Mouse (Mus musculus): ENCODE results near the gene Nptn. TPM values are rescaled to one million over a fixed set of nuclear protein-coding genes. Genes with fewer than 3 reads are reported as not detected.

Nptn gene
- polyA plus RNA-seq, 1 experiment from 2014 or later, result 258 TPM

GRCm38 (mm10) chr9:58669819-58670218, 87.8 kb downstream of the Nptn start:
- 96% methylated on average over 6 of the region's 6 CpGs for WGBS

GRCm38 (mm10) chr9:58672474-58672873, 90.4 kb downstream of the Nptn start:
- Histone ChIP-seq H3K36me3 (ENCODE audit: control insufficient read depth, insufficient read depth, low read length) (no peaks in the 10 kb centered on the region), H3K4me3 (ENCODE audit: low read length) (no peak overlapping the region), H3K27ac (ENCODE audit: low read depth, low read length) (no peak overlapping the region), H3K9me3 (ENCODE audit: control insufficient read depth, low read length) (no peaks in the 10 kb centered on the region), H3K27me3 (replicated peaks; ENCODE audit: control insufficient read depth, insufficient read depth, low read length) (no peaks in the 10 kb centered on the region), H3K4me2 (ENCODE audit: low read length) (no peak overlapping the region), H3K4me1 (ENCODE audit: control insufficient read depth, insufficient read depth, low read depth, low read length) (no peaks in the 10 kb centered on the region), H3K9ac (ENCODE audit: low read depth, low read length) (no peak overlapping the region)
- WGBS, result 63% methylated on average over 4 of the region's 4 CpGs
- no peak for ATAC-seq

More at GRCm38 (mm10) chr9:58669819-58670218, 87.8 kb downstream of the Nptn start:
- H3K27ac ChIP-seq (ENCODE audit: low read depth, low read length), result no peak overlapping the region
- no peaks in the 10 kb centered on the region for H3K36me3 ChIP-seq (ENCODE audit: control insufficient read depth, insufficient read depth, low read length)
- no peaks in the 10 kb centered on the region for H3K9me3 ChIP-seq (ENCODE audit: control insufficient read depth, low read length)
- no peak overlapping the region for H3K4me3 ChIP-seq (ENCODE audit: low read length)
- ATAC-seq, result no peak
- H3K4me2 ChIP-seq (ENCODE audit: low read length), result no peak overlapping the region
- H3K4me1 ChIP-seq (ENCODE audit: control insufficient read depth, insufficient read depth, low read depth, low read length), result no peaks in the 10 kb centered on the region
- no peaks in the 10 kb centered on the region for H3K27me3 ChIP-seq (replicated peaks; ENCODE audit: control insufficient read depth, insufficient read depth, low read length)
- no peak overlapping the region for H3K9ac ChIP-seq (ENCODE audit: low read depth, low read length)

- no peaks in the 10 kb centered on the region for H3K9me3 ChIP-seq (ENCODE audit: control insufficient read depth, low read length)
- WGBS, result 76% methylated on average over 11 of the region's 11 CpGs
- no peak overlapping the region for H3K27ac ChIP-seq (ENCODE audit: low read depth, low read length)
- no peak overlapping the region for H3K4me2 ChIP-seq (ENCODE audit: low read length)
- no peak for ATAC-seq
- H3K36me3 ChIP-seq (ENCODE audit: control insufficient read depth, insufficient read depth, low read length), result no peaks in the 10 kb centered on the region
- H3K4me1 ChIP-seq (ENCODE audit: control insufficient read depth, insufficient read depth, low read depth, low read length), result no peaks in the 10 kb centered on the region
- H3K27me3 ChIP-seq (replicated peaks; ENCODE audit: control insufficient read depth, insufficient read depth, low read length), result no peaks in the 10 kb centered on the region
- no peak overlapping the region for H3K4me3 ChIP-seq (ENCODE audit: low read length)
- no peak overlapping the region for H3K9ac ChIP-seq (ENCODE audit: low read depth, low read length)
Measured at GRCm38 (mm10) chr9:58674736-58675135, 92.7 kb downstream of the Nptn start.

GRCm38 (mm10) chr9:58675371-58675770, 93.3 kb downstream of the Nptn start:
- Histone ChIP-seq H3K36me3 (ENCODE audit: control insufficient read depth, insufficient read depth, low read length) (no peaks in the 10 kb centered on the region), H3K9ac (ENCODE audit: low read depth, low read length) (no peak overlapping the region), H3K27me3 (replicated peaks; ENCODE audit: control insufficient read depth, insufficient read depth, low read length) (no peaks in the 10 kb centered on the region), H3K27ac (ENCODE audit: low read depth, low read length) (no peak overlapping the region), H3K9me3 (ENCODE audit: control insufficient read depth, low read length) (no peaks in the 10 kb centered on the region), H3K4me3 (ENCODE audit: low read length) (no peak overlapping the region), H3K4me2 (ENCODE audit: low read length) (no peak overlapping the region), H3K4me1 (ENCODE audit: control insufficient read depth, insufficient read depth, low read depth, low read length) (no peaks in the 10 kb centered on the region)
- ATAC-seq, result no peak
- 68% methylated on average over 6 of the region's 6 CpGs for WGBS

- Histone ChIP-seq H3K4me3 (ENCODE audit: low read length) (no peak overlapping the region), H3K4me1 (ENCODE audit: control insufficient read depth, insufficient read depth, low read depth, low read length) (no peaks in the 10 kb centered on the region), H3K36me3 (ENCODE audit: control insufficient read depth, insufficient read depth, low read length) (no peaks in the 10 kb centered on the region), H3K9me3 (ENCODE audit: control insufficient read depth, low read length) (no peaks in the 10 kb centered on the region), H3K4me2 (ENCODE audit: low read length) (no peak overlapping the region), H3K27ac (ENCODE audit: low read depth, low read length) (no peak overlapping the region), H3K27me3 (replicated peaks; ENCODE audit: control insufficient read depth, insufficient read depth, low read length) (no peaks in the 10 kb centered on the region), H3K9ac (ENCODE audit: low read depth, low read length) (no peak overlapping the region)
- no peak for ATAC-seq
- WGBS, result 67% methylated on average over 2 of the region's 2 CpGs
Measured at GRCm38 (mm10) chr9:58681411-58681810, 99.4 kb downstream of the Nptn start.

- H3K27ac ChIP-seq (ENCODE audit: low read depth, low read length), result no peak overlapping the region
- H3K4me1 ChIP-seq (ENCODE audit: control insufficient read depth, insufficient read depth, low read depth, low read length), result no peaks in the 10 kb centered on the region
- no peak for ATAC-seq
- 71% methylated on average over 6 of the region's 6 CpGs for WGBS
- no peaks in the 10 kb centered on the region for H3K9me3 ChIP-seq (ENCODE audit: control insufficient read depth, low read length)
- no peaks in the 10 kb centered on the region for H3K36me3 ChIP-seq (ENCODE audit: control insufficient read depth, insufficient read depth, low read length)
- no peaks in the 10 kb centered on the region for H3K27me3 ChIP-seq (replicated peaks; ENCODE audit: control insufficient read depth, insufficient read depth, low read length)
- no peak overlapping the region for H3K4me2 ChIP-seq (ENCODE audit: low read length)
- H3K9ac ChIP-seq (ENCODE audit: low read depth, low read length), result no peak overlapping the region; the same call in 1 of the 2 replicates
- H3K4me3 ChIP-seq (ENCODE audit: low read length), result no peak overlapping the region
Measured at GRCm38 (mm10) chr9:58682106-58682505, 100.1 kb downstream of the Nptn start.

GRCm38 (mm10) chr9:58683372-58683771, 101.3 kb downstream of the Nptn start:
- Histone ChIP-seq H3K4me2 (ENCODE audit: low read length) (no peak overlapping the region), H3K4me3 (ENCODE audit: low read length) (no peak overlapping the region), H3K4me1 (ENCODE audit: control insufficient read depth, insufficient read depth, low read depth, low read length) (no peaks in the 10 kb centered on the region), H3K9me3 (ENCODE audit: control insufficient read depth, low read length) (no peaks in the 10 kb centered on the region), H3K9ac (ENCODE audit: low read depth, low read length) (no peak overlapping the region), H3K36me3 (ENCODE audit: control insufficient read depth, insufficient read depth, low read length) (no peaks in the 10 kb centered on the region), H3K27ac (ENCODE audit: low read depth, low read length) (no peak overlapping the region), H3K27me3 (replicated peaks; ENCODE audit: control insufficient read depth, insufficient read depth, low read length) (no peaks in the 10 kb centered on the region)
- 28% methylated on average over 6 of the region's 6 CpGs for WGBS
- no peak for ATAC-seq

- 88% methylated on average over 10 of the region's 10 CpGs for WGBS
- no peak overlapping the region for H3K27ac ChIP-seq (ENCODE audit: low read depth, low read length)
- H3K36me3 ChIP-seq (ENCODE audit: control insufficient read depth, insufficient read depth, low read length), result no peaks in the 10 kb centered on the region
- no peak overlapping the region for H3K4me3 ChIP-seq (ENCODE audit: low read length)
- no peak overlapping the region for H3K4me2 ChIP-seq (ENCODE audit: low read length)
- no peak for ATAC-seq
- no peaks in the 10 kb centered on the region for H3K9me3 ChIP-seq (ENCODE audit: control insufficient read depth, low read length)
- H3K27me3 ChIP-seq (replicated peaks; ENCODE audit: control insufficient read depth, insufficient read depth, low read length), result no peaks in the 10 kb centered on the region
- H3K9ac ChIP-seq (ENCODE audit: low read depth, low read length), result no peak overlapping the region
- no peaks in the 10 kb centered on the region for H3K4me1 ChIP-seq (ENCODE audit: control insufficient read depth, insufficient read depth, low read depth, low read length)
Measured at GRCm38 (mm10) chr9:58685290-58685689, 103.2 kb downstream of the Nptn start.

- no peak overlapping the region for H3K9ac ChIP-seq (ENCODE audit: low read depth, low read length)
- no peaks in the 10 kb centered on the region for H3K36me3 ChIP-seq (ENCODE audit: control insufficient read depth, insufficient read depth, low read length)
- no peak overlapping the region for H3K4me2 ChIP-seq (ENCODE audit: low read length)
- no peaks in the 10 kb centered on the region for H3K4me1 ChIP-seq (ENCODE audit: control insufficient read depth, insufficient read depth, low read depth, low read length)
- ATAC-seq, result no peak
- H3K27ac ChIP-seq (ENCODE audit: low read depth, low read length), result no peak overlapping the region
- no peaks in the 10 kb centered on the region for H3K9me3 ChIP-seq (ENCODE audit: control insufficient read depth, low read length)
- H3K4me3 ChIP-seq (ENCODE audit: low read length), result no peak overlapping the region
- no peaks in the 10 kb centered on the region for H3K27me3 ChIP-seq (replicated peaks; ENCODE audit: control insufficient read depth, insufficient read depth, low read length)
- 87% methylated on average over 4 of the region's 4 CpGs for WGBS
Measured at GRCm38 (mm10) chr9:58688076-58688475, 106.0 kb downstream of the Nptn start.

- H3K4me2 ChIP-seq (ENCODE audit: low read length), result no peak overlapping the region
- no peak overlapping the region for H3K27ac ChIP-seq (ENCODE audit: low read depth, low read length)
- no peak overlapping the region for H3K4me3 ChIP-seq (ENCODE audit: low read length)
- H3K36me3 ChIP-seq (ENCODE audit: control insufficient read depth, insufficient read depth, low read length), result no peaks in the 10 kb centered on the region
- H3K4me1 ChIP-seq (ENCODE audit: control insufficient read depth, insufficient read depth, low read depth, low read length), result no peaks in the 10 kb centered on the region
- no peak overlapping the region for H3K9ac ChIP-seq (ENCODE audit: low read depth, low read length)
- H3K27me3 ChIP-seq (replicated peaks; ENCODE audit: control insufficient read depth, insufficient read depth, low read length), result no peaks in the 10 kb centered on the region
- 90% methylated on average over 4 of the region's 4 CpGs for WGBS
- 0 out of 2 replicates have a peak, but pooled peaks cover 3% of the 10 kb centered on the region for H3K9me3 ChIP-seq (ENCODE audit: control insufficient read depth, low read length)
- no peak for ATAC-seq
Measured at GRCm38 (mm10) chr9:58690701-58691100, 108.7 kb downstream of the Nptn start.

Measured in hindbrain, embryonic 16.5 days (tissue).